Mouse (Mus musculus) central nervous system, embryonic 18 days (tissue): ENCODE measurements around the gene 4931423N10Rik. TPM values are rescaled to one million over a fixed set of nuclear protein-coding genes. Genes with fewer than 3 reads are reported as not detected.

ENCODE experiments used
- polyA plus RNA-seq: library from polyadenylated mRNA; depleted of rRNA; stranded (reverse); fragments of >200 nt; gene quantifications from 2 replicates; pipeline ENCODE4 v1.2.3, GENCODE M21; 2012; rRNA removed

The 4931423N10Rik gene
- 0.18 and 0.19 TPM in 2 replicates for polyA plus RNA-seq

GRCm38 (mm10) chr2:23207070-23207526 is at the start of gene 4931423N10Rik:
4931423N10Rik (plus strand) TSS chr2:23207476.

Other genes starting within 250 kb of the 4931423N10Rik start
- 93.8 and 102 TPM in 2 replicates for gene Abi1, start 167.2 kb upstream of the 4931423N10Rik start, polyA plus RNA-seq
- gene Acbd5, start 139.3 kb upstream of the 4931423N10Rik start, polyA plus RNA-seq: 34.2 and 35.4 TPM in 2 replicates
- 1.3 and 1.6 TPM in 2 replicates for gene Mastl, start 51.5 kb upstream of the 4931423N10Rik start, polyA plus RNA-seq
- gene Yme1l1, start 51.1 kb upstream of the 4931423N10Rik start, polyA plus RNA-seq: 38.7 and 41.8 TPM in 2 replicates
- gene Nxph2, start 113.8 kb downstream of the 4931423N10Rik start, polyA plus RNA-seq: 3.3 and 3.6 TPM in 2 replicates